Mouse (Mus musculus): ENCODE measurements around the gene Gm281. TPM values are rescaled to one million over a fixed set of nuclear protein-coding genes. Genes with fewer than 3 reads are reported as not detected.
"Not testable (repeated sequence)": the region's sequence is repeated elsewhere in the genome, so short reads cannot be mapped to it uniquely, and the experiment has no call there.

Gm281 gene
- not detected for total RNA-seq (2021)

DNA sequence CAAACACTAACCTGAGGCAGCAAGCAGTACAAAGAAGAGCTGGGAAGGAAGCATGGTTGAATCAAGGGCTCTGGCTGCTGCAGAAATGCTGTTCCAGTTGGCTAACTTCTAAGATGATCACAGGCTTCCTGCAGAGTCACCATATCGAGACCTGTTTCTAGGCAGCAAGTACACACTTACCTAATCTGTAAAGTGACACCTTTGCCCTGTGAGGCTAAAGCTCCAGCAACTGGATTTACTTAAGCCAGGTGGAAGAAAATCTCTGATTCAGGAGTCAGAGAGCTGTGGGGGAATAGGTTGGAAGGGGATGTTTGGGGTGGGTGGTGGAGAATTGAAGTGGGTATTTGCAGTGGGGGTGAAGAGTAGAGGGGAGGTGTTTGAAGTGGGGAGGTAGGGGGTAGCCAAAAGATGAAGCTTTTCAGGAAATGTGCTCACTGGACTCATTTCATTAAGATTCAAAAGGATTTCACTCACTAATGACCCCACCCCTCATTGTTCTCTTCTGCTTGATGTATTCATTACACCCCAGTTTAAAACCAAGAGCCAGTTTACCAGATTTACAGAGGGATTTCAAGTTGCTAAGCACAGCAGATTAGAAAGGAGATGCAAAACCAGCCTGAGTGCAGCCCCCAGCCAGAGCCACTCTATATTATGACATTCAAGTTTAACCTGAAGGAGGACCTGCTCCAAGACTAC is at the start of gene Gm281:
TSS of gene Gm281 (minus strand) at position 92 of the 696 bp plus-strand sequence.
- DNase-seq: no peak
- intact Hi-C loops (cut with DNase I): loop anchor here (5.0 kb wide), 2 partner anchors 457 to 557 kb away; no protein-coding TSS in a partner anchor

DNA sequence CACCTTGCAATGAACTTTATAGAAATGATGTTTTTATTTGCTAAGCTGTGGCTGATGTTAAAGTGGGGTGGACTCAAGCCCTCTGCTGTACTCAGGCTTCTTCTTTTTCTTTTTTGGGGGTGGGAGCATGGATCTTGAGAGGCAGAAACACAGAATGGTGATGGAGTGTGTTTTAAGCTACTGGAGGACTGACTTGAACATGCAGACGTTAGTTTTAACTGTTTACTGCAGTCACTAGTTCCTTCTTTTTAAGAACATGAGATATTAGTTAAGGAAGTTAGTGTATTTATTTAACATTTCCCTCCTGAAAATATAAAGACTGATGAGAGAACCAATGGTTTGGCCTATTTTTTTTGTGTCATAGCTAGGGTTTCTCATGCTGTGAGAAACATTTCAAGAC is 49.2 kb upstream of the Gm281 start:
- DNase-seq: no peak
- intact Hi-C loops (cut with DNase I): no loop called here

DNA sequence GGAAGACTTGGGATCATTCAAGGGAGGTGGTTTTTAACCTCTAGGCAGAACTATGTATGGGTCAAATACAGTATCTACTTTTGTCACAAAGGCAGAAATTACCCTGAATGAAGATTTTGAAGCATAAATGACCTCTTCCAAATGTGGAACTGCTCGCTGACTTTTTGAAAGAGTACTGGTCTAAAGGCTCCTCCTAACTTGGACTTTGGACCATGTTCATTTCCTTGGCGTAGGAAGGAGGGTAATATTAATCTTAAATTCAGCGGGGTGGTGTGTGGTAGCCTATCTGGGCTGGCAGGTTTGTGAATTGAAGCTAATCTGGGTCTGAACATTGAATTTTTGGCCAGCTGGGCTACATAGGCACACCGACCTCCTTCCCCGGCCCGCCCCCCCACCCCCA is 48.2 kb upstream of the Gm281 start:
- intact Hi-C loops (cut with DNase I): no loop called here
- DNase-seq: no peak

DNA sequence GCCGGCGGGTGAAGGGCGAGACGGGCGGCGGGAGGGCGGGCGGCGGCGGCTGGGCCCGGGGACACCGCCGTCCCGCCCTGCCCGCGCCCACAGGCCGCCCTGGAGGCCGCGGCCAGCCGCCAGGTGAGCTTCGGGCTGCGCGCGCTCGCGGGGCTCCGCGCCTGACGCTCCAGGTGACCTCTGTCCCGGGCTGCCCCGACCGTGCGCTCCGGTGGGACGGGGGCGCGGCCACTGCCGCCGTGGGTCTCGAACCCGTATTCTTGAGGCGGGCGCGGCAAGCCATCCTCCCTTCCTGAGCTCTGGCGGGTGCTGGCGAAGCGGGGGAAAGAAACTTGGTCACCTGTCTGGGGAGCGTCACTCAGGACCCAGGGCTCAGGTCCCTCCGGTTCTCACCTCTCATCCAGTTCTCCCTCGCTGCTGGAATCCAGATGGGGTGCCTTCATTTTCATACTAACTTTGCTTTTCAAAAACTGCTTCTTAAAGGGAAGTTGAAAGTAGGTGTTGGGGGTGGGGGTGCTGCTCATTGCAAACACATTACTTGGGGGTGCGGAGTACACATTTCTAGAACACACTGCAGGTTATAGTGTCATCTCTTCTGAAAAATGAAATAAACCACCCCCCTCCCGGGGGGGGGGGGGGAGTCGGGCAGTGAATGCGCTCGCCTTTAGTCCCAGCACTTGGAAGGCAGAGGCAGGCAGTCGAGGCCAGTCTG is 47.3 kb upstream of the Gm281 start, which contains the start of the genes Atxn7 and Thoc7:
TSS of gene Atxn7 (plus strand) at position 40 of the 712 bp plus-strand sequence.
TSS of gene Thoc7 (minus strand) at position 452 of the 712 bp plus-strand sequence.
- DNase-seq: peak; percentile 36

DNA sequence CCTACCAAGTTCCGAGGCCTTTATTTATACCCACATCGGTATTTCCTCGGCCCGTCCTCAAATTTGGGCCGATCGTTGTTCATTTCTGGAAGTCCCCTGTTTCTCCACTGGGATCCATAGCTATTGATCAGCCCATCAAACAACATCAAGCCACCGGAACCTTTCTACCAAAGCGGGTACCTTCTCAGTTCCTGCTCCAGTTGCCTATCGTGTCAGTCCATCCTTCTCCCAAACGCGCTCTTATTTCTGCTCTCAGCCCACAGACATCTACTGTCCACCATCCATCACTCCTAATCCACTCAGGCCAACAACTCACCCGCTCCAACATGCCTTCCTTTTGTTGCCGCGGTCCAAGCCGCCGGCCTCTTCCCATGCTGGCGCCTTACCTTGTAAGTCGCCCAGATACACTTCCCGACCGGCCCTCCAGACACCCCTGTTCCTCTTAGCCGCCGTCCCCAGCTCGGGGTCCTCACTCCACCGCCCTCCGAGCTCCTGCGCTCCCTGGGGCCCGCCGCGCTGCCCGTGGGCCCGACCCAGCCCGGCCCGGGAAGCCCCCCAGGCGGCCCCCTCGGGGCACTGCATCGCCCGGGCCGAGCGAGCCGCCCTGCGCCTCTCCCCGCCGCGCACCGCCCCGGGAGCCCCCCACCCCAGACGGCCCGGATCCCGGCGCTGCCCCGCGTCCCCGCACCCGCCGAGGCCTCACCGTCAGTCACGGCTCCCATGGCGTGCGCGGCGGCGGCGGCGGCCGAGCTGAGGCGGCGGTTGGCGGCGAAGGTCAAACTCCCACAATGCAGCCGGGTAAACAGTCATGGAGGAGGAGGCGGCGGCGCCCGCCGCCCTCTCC is 46.4 kb upstream of the Gm281 start:
- intact Hi-C loops (cut with DNase I): no loop called here
- peak; percentile 71 for DNase-seq

More for the DNA sequence above, 47.3 kb upstream of the Gm281 start, which contains the start of the genes Atxn7 and Thoc7:
- intact Hi-C loops (cut with DNase I): no loop called here

DNA sequence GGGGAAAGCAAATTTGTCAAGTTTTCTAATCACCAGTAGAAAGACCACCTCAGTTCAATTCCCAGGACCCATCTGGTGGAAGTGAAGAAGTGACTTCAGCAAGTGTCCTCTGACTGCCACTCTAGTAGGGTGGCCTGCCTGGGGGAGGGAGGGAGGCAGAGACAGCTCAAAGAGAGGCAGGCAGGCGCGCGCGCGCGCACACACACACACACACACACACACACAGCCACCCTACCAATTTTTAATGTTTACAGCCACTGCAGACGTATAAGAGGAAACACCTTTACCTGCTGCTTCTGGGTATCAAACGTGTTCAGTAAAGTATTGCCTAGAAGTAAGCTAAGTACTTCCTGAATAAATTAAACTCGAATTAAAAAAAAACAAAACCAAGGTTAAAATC is 45.8 kb upstream of the Gm281 start:
- peak; percentile 47 for DNase-seq
- intact Hi-C loops (cut with DNase I): no loop called here

DNA sequence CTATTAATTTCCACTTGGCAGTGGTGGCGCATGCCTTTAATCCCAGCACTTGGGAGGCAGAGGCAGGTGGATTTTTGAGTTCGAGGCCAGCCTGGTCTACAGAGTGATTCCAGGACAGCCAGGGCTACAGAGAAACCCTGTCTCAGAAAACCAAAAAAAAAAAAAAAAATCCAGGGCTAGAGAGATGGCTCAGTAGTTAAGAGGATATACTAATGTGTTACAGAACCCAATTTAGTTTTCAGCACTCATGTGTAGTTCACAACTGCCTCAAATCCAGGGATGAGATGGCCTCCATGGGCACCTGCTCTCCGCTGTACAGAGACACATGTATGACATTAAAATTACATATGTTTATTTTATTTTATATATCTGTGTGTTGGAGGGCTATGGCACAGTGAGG is 37.9 kb upstream of the Gm281 start:
- intact Hi-C loops (cut with DNase I); DNase-seq: not testable (repeated sequence)

DNA sequence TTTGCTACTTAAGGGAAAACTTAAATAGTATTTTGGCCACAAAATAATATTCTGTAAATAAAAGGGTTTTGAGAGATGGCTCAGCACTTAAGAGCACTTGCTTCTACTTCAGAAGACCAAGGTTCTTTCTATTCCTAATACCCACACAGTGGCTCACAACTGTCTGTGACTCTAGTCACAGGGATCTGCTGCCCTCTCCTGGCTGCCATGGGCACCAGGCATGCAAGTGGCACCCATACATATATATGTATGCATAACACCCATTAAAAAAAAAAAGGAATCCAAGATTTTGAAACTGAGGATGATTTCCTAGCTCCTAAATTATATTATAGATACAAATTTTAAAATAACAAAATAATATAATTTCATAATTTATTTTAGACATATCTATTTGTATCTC is 36.1 kb upstream of the Gm281 start:
- DNase-seq: peak; percentile 37
- intact Hi-C loops (cut with DNase I): no loop called here

DNA sequence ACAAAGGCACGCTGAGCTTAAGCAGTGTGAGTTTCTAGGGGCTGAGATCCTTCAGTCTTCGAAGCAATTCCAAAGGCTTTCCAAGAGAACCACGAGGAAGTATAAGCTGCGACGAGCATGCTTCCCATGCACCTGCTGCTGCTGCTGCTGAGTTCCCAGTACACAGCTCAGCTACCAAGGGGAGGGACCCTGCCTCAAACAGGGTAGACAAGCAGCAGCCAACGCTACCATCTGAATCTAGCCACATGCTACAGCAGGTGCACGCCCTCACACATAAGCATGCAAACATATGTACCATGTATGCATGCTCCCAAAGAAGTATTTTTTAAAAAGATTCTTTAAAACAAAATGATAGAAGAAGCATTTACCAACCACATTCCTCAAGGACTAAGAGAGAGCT is 34.1 kb upstream of the Gm281 start:
- intact Hi-C loops (cut with DNase I): no loop called here
- no peak for DNase-seq

DNA sequence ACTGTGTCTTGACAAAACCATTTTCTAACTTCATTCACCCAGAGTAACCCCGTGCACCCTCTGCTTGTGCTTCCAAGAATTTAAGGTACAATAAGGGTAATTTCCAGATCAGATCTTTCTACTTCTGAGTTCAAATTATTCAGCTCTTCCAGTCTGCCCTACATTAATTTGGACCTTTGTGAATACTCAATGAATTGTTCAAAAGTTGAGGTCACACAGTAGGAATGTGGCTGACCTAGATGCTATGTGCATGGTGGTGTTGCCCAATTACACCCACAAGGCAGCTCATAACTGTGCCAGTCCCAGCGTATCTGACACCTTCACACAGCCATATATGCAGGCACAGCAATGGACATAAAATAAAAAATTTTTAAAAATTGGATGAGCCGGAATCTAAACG is 30.4 kb upstream of the Gm281 start:
- intact Hi-C loops (cut with DNase I): no loop called here

DNA sequence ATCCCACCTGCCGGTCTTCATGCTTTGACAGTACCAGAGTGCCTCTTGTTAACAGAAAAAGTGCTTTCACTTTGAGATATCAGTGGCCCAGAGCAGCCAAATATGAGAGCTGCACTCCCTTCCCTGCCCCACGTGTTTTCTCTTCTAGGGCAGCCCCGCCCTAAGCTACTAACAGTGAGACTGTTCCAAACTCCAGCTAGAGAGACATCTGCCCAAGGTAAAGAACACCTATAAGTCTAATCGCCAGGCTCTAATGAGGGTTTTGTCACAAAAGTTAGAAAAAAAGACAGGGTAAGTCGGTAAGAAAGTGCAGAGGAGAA is 19.7 kb upstream of the Gm281 start:
- DNase-seq: no peak
- intact Hi-C loops (cut with DNase I): no loop called here

More for the DNA sequence above, 30.4 kb upstream of the Gm281 start:
- DNase-seq: no peak

DNA sequence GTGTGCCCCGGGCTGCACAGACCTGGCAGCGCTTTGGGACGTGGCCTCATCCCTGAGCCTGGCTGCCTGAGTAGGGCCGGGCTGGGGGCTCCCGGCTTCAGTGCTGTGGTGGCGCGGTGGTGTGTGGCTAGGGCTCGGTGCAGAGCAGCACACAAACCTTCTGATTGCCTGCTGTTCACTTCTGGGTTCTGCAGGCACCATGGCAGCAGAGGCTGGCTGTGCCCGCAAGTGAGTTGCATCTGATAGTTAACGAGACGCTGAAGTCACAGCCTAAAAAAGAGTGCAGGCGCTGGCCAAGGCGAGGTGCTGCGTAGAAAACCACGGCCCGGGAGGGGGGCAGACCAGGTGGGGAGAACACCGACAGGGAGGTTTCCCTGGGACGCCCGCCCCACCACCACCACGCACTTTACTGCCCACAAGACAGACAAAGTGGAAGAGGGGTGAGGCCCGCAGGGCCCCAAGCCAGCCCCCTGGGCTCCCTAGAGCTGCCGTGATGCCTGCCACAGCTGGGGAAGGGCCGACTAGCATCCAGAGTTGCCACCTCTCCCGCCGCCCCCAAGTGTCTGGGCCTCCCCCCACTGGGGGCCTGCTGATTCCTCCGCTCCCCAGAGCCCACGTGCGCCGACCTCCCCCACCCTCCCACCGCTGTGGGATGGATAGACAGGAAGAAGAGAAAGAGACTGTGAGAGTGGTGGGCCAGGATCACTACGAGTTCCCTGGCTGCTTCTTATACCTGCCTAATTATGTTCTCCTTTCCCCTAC is 19.2 kb upstream of the Gm281 start:
- no peak for DNase-seq
- intact Hi-C loops (cut with DNase I): no loop called here

DNA sequence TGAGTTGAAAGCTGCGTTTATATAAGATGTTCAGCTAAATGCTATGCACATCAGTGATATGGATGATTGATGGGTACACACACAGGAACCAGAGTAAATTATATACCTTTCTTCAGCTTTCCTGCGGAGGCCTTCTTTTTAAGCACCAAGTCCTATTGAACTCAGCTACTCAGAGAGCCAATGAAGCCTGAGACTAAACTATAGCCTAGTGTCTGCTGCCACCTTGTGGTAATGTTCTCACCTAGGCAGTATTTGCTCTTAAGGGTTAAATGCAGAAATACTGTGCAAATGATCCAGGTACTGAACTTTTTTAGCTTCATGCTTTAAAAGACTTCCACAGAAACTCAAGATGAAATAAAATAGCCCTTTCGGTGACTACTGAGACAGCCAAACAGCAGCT is 3.4 kb upstream of the Gm281 start:
- intact Hi-C loops (cut with DNase I): loop anchor here (5.0 kb wide), 2 partner anchors 460 to 560 kb away; no protein-coding TSS in a partner anchor
- peak; percentile 66 for DNase-seq

DNA sequence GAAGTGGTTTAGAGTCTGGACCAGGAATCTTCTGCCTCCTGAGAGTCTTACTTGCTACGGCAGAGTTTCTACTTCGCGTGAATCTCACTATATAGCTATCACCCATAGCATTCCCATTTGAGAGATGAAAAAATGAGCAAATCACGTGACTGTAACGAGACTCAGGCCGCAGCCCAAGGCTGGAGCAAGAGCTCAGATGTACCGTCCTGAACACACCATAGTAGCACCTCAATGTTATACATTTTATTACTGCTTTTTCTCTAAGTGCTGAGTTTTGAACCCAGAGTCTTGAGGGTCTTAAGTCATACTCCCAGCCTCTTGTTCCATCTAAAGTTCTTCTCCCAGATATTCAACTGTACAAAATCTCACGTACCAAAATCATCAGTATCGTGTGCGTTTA is 2.9 kb upstream of the Gm281 start:
- DNase-seq: no peak
- intact Hi-C loops (cut with DNase I): loop anchor here (5.0 kb wide), 2 partner anchors 460 to 560 kb away; no protein-coding TSS in a partner anchor

DNA sequence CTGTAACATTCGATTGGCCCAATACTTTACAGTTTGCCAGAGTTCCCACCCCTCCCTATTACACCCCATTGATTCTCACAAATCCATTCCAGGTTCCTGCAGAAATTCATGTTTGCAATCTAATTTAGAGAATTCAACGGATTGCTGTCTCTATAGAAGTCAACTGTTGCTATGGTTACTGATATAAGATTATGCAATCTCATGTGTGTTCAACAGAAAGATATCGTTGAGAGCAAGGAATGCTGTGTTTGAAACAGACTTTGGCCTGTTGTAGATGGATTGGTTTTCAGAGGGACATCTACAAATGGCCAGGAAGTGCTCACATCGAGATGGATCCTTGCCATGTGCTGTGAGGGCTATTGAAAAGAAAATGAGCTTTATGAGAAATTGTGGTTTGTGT is 929 bp upstream of the Gm281 start:
- no peak for DNase-seq
- intact Hi-C loops (cut with DNase I): loop anchor here (5.0 kb wide), 2 partner anchors 458 to 558 kb away; no protein-coding TSS in a partner anchor

DNA sequence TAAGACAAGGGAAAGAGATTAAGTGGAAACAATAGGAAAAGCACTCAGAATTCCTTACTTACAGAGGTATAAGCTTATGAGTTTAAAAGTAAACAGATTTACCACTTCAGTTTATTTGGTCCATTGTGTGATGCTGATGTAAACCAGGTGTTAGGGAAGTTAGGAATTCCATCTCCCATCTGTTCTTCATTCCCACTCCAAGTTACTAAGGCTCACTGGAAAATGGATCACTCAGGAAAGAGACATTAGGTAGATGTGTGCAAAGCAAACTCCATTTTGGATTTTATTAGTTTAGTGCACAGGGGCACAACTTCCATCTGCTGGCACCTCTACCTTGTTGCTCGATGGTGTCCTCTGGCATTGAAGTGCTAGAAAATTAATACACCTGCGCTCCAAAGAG is 4.1 kb downstream of the Gm281 start:
- no peak for DNase-seq
- intact Hi-C loops (cut with DNase I): no loop called here

DNA sequence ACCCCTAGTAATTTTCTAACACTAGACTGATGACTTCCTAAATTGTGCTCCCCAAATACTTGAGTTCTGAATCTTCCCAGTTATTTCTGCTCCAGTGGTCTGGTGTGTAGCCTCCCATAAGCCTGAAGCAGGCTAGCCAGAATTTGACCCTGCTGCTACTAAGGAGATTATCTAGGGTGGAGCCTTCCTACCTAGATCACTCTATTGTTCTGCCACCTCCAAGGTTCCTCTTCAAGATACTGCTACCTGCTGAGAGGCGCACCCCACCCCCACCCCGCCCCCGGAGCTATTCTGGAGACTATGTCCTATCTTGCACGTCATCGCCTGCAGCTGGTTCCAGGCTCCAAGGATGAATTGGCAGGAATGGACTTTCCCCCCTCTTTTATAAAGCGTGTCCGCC is 7.1 kb downstream of the Gm281 start:
- DNase-seq: no peak
- intact Hi-C loops (cut with DNase I): no loop called here

DNA sequence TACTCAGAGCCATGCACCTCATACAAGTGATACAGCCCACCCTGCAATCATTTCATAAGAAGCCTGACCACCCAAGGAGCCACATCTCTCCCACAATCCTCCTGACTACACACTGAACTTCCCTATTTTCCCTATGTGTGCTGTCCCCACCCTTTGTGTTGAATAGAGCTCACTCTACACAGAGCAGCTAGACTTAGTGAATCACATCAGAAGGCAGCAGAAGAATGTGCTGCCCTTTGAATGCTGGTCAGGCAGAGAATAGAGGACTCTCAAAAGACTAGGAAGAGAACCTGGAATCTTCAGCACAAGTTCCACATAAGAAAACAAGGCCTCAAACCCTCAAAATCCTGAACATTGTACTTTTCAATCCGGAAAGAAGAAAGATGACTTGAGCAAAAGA is 7.8 kb downstream of the Gm281 start:
- DNase-seq: no peak
- intact Hi-C loops (cut with DNase I): no loop called here

DNA sequence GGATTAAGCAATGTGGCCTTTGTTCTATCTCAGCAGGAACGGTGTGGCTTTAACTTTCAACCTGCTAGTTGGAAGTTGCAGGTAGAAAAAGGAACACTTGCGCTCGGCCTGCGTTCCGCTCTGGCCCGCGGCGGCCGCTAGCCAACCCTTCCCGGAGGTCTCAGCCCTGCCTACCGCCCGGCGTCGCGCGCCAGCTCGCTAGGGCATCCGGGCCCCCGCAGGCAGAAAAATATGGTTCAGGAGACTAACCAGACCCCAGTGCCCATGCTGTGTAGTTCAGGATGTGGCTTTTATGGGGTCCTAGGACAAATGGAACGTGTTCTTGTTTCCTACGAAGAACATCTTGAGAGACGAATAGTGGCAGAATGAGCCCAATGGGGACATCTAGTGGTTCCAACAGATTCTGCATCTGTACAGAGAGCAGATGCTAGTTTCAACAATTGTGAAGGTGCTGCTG is 12.6 kb downstream of the Gm281 start:
- intact Hi-C loops (cut with DNase I): loop anchor here (5.0 kb wide), 1 partner anchor 544 kb away; no protein-coding TSS in a partner anchor
- peak; percentile 43 for DNase-seq

DNA sequence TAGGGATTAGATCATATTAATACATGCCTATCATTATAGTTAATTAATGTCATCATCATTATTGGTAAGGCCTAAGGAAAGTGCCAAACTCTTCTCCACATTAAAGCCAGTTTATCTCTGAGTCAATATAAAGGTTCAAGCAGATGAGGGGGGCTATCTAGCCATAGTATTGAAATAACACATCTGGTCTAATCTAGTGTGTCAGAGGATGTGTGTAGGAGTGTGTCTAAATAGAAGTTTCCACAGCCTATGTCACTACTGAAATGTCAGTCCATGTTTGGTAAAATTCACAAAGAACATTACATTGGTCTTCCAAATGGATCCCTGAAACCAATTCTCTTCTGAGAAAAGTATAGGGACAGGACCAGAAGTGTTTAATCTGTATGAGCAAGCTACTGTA is 19.1 kb downstream of the Gm281 start:
- intact Hi-C loops (cut with DNase I): no loop called here
- no peak for DNase-seq

Data from left cerebral cortex, postnatal 4 days (tissue).